Mouse (Mus musculus) liver, embryonic 11.5 days (tissue): ENCODE measurements around the gene Aplp1. TPM values are rescaled to one million over a fixed set of nuclear protein-coding genes. Genes with fewer than 3 reads are reported as not detected.
A peak's percentile ranks its signal among the peaks of the same experiment; 100 is the strongest.

Source experiments
- ATAC-seq: fragments of 200-750 bp; cut with Nextera tagmentation; replicated peaks from 2 replicates; pipeline ENCODE4 v1.8.0; 2017; ENCODE audit warnings: moderate number of reproducible peaks, mild to moderate bottlenecking, moderate TSS enrichment, moderate library complexity; ENCODE audit not compliant: low FRiP score
- DNase-seq: peaks from one replicate; pipeline ENCODE4 v3.0.0-alpha.2; 2017; ENCODE audit warnings: low spot score
- H3K27ac ChIP-seq: fragments of 300-500 bp; sonication (generic); 2 replicates; pipeline ENCODE4 v1.5.1; 2014; ENCODE audit warnings: mild to moderate bottlenecking, low read depth, low read length, control low read depth
- H3K27me3 ChIP-seq: fragments of 300-500 bp; sonication (generic); replicated peaks from 2 replicates; pipeline ENCODE4 v1.6.1; 2014; ENCODE audit warnings: low read length, mixed read lengths; ENCODE audit not compliant: control insufficient read depth, insufficient read depth
- H3K36me3 ChIP-seq: fragments of 300-500 bp; sonication (generic); 2 replicates; pipeline ENCODE4 v1.6.1; 2014; ENCODE audit warnings: mild to moderate bottlenecking, low read length, moderate library complexity, mixed read lengths; ENCODE audit not compliant: control insufficient read depth, insufficient read depth
- H3K4me1 ChIP-seq: fragments of 300-500 bp; sonication (generic); replicated peaks from 2 replicates; pipeline ENCODE4 v1.6.1; 2014; ENCODE audit warnings: low read length, mixed read lengths; ENCODE audit not compliant: control insufficient read depth, insufficient read depth
- H3K4me2 ChIP-seq: fragments of 300-500 bp; sonication (generic); 2 replicates; pipeline ENCODE4 v1.6.1; 2014; ENCODE audit warnings: mild to moderate bottlenecking, control low read depth, moderate library complexity
- H3K4me3 ChIP-seq: fragments of 300-500 bp; sonication (generic); 2 replicates; pipeline ENCODE4 v1.5.1; 2014; ENCODE audit warnings: low read depth, low read length, control low read depth
- H3K9ac ChIP-seq: fragments of 300-500 bp; sonication (generic); 2 replicates; pipeline ENCODE4 v1.6.1; 2014; ENCODE audit warnings: low read depth, low read length, control low read depth
- H3K9me3 ChIP-seq: fragments of 300-500 bp; sonication (generic); 2 replicates; pipeline ENCODE4 v1.6.1; 2016; ENCODE audit warnings: low read length, inconsistent platforms, mixed read lengths; ENCODE audit not compliant: control insufficient read depth
- WGBS: fragments of 180-500 bp; shearing (Covaris S2); extraction: QIAGEN DNeasy Blood & Tissue Kit; methylation state at CpG from one replicate; pipeline ENCODE4 v1.1.7; 2014; 5-methylcytosine and 5-hydroxymethylcytosine counted together
- polyA plus RNA-seq: library from polyadenylated mRNA; unstranded; fragments of >200 nt; fragmentation: Nextera tagmentation; extraction: Ambion mirVana; gene quantifications from 2 replicates; pipeline ENCODE4 v1.2.1, GENCODE M21; 2014

Gene Aplp1
- polyA plus RNA-seq, 1 experiment from 2014 or later: 18.4 TPM

GRCm38 (mm10) chr7:30436879-30437278 is 8.5 kb downstream of the Aplp1 start:
- Histone ChIP-seq H3K9ac (no peak overlapping the region), H3K4me3 (no peak overlapping the region), H3K4me1 (no peaks in the 10 kb centered on the region), H3K36me3 (no peaks in the 10 kb centered on the region), H3K27me3 (peaks cover 16% of the 10 kb centered on the region), H3K9me3 (no peaks in the 10 kb centered on the region), H3K4me2 (no peak overlapping the region), H3K27ac (no peak overlapping the region)
- ATAC-seq: no peak
- 19% methylated on average over 10 of the region's 10 CpGs for WGBS
- DNase-seq: no peak

DNA sequence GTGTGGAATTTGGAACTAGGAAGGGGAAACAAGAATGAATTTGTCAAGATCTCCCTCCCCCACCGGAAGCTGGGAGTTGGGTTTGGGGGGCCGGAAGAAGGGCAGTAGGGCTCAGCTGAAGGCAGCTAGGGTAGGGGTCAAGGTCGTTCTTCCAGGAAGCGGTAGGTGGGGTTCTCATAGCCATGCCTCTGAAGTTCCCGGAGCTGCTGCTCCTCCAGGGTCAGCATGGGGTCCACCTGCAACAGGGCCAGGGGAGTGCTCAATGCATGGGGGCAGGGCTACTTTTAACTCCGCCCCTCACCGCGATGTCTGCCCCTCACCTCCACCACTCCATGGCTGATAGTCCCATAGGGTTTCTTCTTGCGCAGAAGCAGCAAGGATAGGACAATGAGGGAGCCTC is 10.2 kb downstream of the Aplp1 start:
- peaks cover 13% of the 10 kb centered on the region for H3K27me3 ChIP-seq
- no peak for ATAC-seq

GRCm38 (mm10) chr7:30434701-30435100 is 10.6 kb downstream of the Aplp1 start:
- Histone ChIP-seq H3K4me3 (no peak overlapping the region), H3K9me3 (no peaks in the 10 kb centered on the region), H3K4me2 (no peak overlapping the region), H3K27me3 (peaks cover 10% of the 10 kb centered on the region), H3K27ac (no peak overlapping the region), H3K9ac (no peak overlapping the region), H3K36me3 (no peaks in the 10 kb centered on the region), H3K4me1 (no peaks in the 10 kb centered on the region)
- 56% methylated on average over 10 of the region's 10 CpGs for WGBS
- ATAC-seq (no peak), DNase-seq (no peak)

More for the DNA sequence above, 10.2 kb downstream of the Aplp1 start:
- Histone ChIP-seq H3K4me2 (no peak overlapping the region), H3K36me3 (no peaks in the 10 kb centered on the region), H3K4me3 (no peak overlapping the region), H3K9ac (no peak overlapping the region), H3K27ac (no peak overlapping the region), H3K4me1 (no peaks in the 10 kb centered on the region), H3K9me3 (no peaks in the 10 kb centered on the region)
- 33% methylated on average over 9 of the region's 9 CpGs for WGBS
- no peak for DNase-seq

DNA sequence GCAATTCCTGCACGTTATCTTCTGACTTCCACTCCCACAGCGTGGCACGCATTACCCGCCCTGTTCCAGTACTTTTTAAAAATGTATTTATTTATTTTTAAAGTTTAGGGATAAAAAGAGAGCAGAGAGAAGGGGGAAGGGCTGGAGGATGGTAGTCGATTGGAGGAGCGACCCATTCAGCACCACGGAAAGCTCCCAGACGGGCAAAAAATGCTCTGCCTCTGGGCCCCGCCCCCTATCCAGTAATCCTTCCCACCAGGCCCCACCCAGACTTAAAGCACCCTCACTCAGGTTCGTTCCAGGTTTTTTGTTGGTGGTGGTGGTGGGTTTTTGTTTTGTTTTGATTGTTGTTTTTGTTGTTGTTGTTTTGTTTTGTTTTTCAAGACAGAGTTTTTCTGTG is 11.1 kb downstream of the Aplp1 start:
- no peak for ATAC-seq
- WGBS: 2% methylated on average over 10 of the region's 10 CpGs

GRCm38 (mm10) chr7:30431793-30432192 is 13.5 kb downstream of the Aplp1 start:
- no peaks in the 10 kb centered on the region for H3K4me1 ChIP-seq
- no peak for DNase-seq
- no peak for ATAC-seq
- no peaks in the 10 kb centered on the region for H3K9me3 ChIP-seq
- H3K27me3 ChIP-seq: peaks cover 8% of the 10 kb centered on the region
- no peak overlapping the region for H3K27ac ChIP-seq
- H3K9ac ChIP-seq: no peak overlapping the region
- no peak overlapping the region for H3K4me2 ChIP-seq
- no peak overlapping the region for H3K4me3 ChIP-seq
- WGBS: 12% methylated on average over 3 of the region's 3 CpGs
- peaks cover 5% of the 10 kb centered on the region; the same call in 1 of the 2 replicates for H3K36me3 ChIP-seq

More for the DNA sequence above, 11.1 kb downstream of the Aplp1 start:
- Histone ChIP-seq H3K4me1 (no peaks in the 10 kb centered on the region), H3K9ac (no peak overlapping the region), H3K4me2 (no peak overlapping the region), H3K9me3 (no peaks in the 10 kb centered on the region), H3K27me3 (peaks cover 10% of the 10 kb centered on the region), H3K27ac (no peak overlapping the region), H3K4me3 (no peak overlapping the region), H3K36me3 (no peaks in the 10 kb centered on the region)
- no peak for DNase-seq

- Histone ChIP-seq H3K9ac (no peak overlapping the region), H3K4me3 (no peak overlapping the region), H3K4me1 (no peaks in the 10 kb centered on the region), H3K9me3 (no peaks in the 10 kb centered on the region), H3K27me3 (no peaks in the 10 kb centered on the region; the same call in 1 of the 2 replicates), H3K36me3 (peaks cover 12% of the 10 kb centered on the region; the same call in 1 of the 2 replicates), H3K4me2 (no peak overlapping the region), H3K27ac (no peak overlapping the region)
- WGBS: 45% methylated on average over 2 of the region's 2 CpGs
- DNase-seq (no peak), ATAC-seq (no peak)
These were observed 15.1 kb downstream of the Aplp1 start for GRCm38 (mm10) chr7:30430191-30430590.

DNA sequence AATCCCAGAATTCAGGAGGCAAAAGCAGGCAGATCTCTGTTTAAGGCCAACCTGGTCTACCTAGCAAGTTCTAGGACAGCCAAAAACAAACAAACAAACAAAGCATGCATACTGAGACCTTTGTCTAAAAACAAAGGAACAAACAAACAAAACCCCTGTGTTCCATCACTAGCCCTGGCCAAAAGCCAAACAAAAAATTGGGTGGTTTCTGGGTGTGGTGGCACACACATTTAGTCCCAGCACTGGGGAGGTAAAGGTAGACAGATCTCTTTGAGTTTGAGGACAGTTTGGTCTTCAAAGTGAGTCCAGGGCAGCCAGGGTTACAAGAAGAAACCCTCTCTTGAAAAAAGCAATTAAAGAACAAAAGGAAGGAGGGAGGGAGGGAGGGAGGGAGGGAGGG is 16.0 kb downstream of the Aplp1 start:
- Histone ChIP-seq H3K4me2 (no peak overlapping the region), H3K9ac (no peak overlapping the region), H3K27me3 (no peaks in the 10 kb centered on the region), H3K36me3 (peaks cover 12% of the 10 kb centered on the region; the same call in 1 of the 2 replicates), H3K4me1 (no peaks in the 10 kb centered on the region), H3K4me3 (no peak overlapping the region), H3K9me3 (no peaks in the 10 kb centered on the region), H3K27ac (no peak overlapping the region)
- ATAC-seq (no peak), DNase-seq (no peak)

- ATAC-seq: no peak
- Histone ChIP-seq H3K27me3 (no peaks in the 10 kb centered on the region), H3K27ac (no peak overlapping the region), H3K4me1 (0 out of 2 replicates have a peak, but pooled peaks cover 5% of the 10 kb centered on the region), H3K4me3 (peak overlapping the region; percentile 48), H3K36me3 (peaks cover 12% of the 10 kb centered on the region; the same call in 1 of the 2 replicates), H3K9me3 (no peaks in the 10 kb centered on the region), H3K4me2 (peak overlapping the region; percentile 74), H3K9ac (peak overlapping the region; percentile 50)
- 27% methylated on average over 23 of the region's 23 CpGs for WGBS
- DNase-seq: no peak
These were observed 22.2 kb downstream of the Aplp1 start for GRCm38 (mm10) chr7:30423071-30423641.

GRCm38 (mm10) chr7:30422560-30422959 is 22.8 kb downstream of the Aplp1 start:
- ATAC-seq: no peak

More at GRCm38 (mm10) chr7:30422560-30422959, 22.8 kb downstream of the Aplp1 start:
- WGBS: 6% methylated on average over 9 of the region's 9 CpGs
- Histone ChIP-seq H3K4me2 (peak overlapping the region; percentile 74), H3K4me1 (0 out of 2 replicates have a peak, but pooled peaks cover 5% of the 10 kb centered on the region), H3K9me3 (no peaks in the 10 kb centered on the region), H3K4me3 (peak overlapping the region; percentile 48), H3K36me3 (peaks cover 12% of the 10 kb centered on the region; the same call in 1 of the 2 replicates), H3K9ac (peak overlapping the region; percentile 50), H3K27me3 (no peaks in the 10 kb centered on the region), H3K27ac (no peak overlapping the region)
- no peak for DNase-seq
